Mouse (Mus musculus): ENCODE measurements around the gene Rap1b.
"Not testable (repeated sequence)": the region's sequence is repeated elsewhere in the genome, so short reads cannot be mapped to it uniquely, and the experiment has no call there.

Gene Rap1b

DNA sequence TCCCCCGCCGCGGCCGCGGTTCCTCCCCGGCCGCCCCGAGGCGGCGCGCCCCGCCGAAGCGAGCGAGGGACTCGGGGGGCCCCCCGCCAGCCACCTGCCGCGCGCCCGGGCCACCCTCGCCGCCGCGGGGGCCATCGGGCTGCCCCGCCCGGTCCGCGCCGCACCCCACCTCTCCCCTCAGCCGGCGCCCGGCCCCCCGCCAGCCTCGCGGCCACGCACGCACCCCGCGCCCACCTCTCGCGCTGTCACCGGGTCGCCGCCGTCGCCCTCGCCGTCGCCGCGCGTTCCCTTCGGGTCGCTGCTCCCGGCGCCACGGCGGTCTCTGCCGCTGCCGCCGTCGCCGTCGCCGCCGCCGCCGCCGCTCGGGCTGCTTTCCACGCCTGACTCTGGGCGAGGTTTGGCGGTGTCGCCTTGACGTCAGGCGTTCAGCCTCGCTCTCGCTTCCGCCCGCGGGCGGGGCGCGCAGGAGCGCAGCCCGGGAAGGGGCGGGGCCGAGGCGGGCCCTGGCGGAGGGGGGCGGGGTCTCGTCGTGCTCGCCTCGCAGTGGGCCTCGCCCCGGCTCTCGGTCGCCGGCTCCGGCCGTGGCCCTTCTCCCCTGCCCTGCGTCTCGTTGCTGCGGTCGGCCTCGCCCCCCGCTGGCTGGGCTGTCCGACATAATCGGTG, at the start of gene Rap1b:
Rap1b (minus strand) TSS at position 439 of the 663 bp plus-strand sequence.
- peak; percentile 96 to 97 for DNase-seq (ENCODE audit: low spot score in 2 of 2)

DNA sequence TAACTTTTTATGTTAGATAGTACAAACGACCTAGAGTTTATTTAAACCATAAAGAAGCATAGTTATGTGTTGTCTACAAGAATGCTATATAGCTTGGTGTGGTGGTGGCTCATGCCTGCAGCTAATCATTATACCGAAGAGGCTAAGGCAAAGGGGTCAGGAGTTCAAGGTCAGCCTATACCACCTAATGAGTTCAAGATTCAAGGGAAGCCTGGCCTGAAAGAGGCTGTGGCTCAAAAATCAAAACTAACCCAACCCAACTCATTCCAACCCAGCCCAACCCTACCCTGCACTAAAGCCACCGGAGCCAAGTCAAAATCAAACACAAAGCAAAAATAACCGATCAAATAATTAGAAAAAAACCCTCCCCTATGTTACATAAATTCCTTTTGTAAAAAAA, 49.4 kb upstream of the Rap1b start:
- no peak for DNase-seq (ENCODE audit: low spot score in 2 of 2)

DNA sequence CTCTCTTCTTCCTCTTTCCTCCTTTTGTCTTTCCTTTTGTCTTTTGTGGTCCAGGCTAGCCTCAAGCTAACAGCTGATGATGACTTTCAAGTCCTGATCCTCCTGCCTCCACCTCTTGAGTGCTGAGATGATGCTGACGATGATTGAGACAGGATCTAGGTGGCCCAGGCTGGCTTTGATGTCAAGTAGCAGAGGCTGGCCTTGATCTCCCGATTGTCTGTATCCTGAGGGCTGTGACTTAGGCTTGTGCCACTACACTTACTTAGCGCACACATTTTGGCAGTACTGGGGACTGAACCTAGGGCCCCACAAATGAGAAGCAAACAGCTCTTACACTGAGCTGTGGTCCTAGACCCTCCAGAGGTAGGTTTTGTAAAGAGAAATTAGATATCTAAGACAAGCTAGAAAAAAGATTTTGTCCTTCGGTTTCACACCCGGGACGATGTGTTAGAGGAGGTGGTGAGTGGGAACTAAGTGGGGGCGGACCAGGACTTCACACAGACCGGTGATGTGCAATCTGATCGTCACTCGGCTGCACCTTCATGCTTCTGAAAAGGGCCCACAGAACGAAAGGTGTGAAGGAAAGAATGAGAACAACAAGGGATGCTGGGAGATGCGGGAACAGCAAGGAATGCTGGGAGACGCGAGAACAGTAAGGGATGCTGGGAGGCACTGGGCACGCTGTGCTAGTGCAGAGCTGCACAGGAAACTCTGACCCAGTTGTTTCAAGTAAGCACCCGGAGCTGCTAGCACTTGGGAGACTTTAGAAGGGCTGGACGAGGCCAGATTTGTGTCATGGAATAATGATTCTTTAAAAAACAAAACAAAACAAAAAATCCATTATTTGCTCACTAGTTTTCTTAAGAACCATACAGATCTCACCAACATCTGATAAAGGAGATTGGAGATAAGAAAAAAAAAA, 48.5 kb upstream of the Rap1b start:
- no peak for DNase-seq (ENCODE audit: low spot score in 2 of 2)

DNA sequence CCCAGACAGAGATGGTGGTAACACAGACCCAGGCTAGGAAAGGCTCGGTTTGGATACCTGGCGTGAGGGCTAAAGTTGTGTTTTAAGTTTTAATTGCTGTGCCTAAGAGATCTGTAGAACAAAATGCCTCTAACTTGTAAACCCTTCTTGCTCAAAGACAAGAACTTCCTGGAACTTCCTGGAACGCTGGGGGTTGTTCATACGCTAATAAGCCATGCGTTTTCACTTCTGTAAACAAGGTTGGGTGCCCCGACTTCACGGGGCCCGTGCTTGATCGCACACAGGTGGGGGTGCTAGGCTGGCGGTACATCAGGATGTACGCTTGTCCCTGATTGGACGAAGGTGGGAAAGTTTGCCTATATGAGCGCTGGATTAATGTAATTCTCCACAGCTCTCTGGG, 47.3 kb upstream of the Rap1b start:
- not testable (repeated sequence) for DNase-seq (ENCODE audit: low spot score in 2 of 2)

DNA sequence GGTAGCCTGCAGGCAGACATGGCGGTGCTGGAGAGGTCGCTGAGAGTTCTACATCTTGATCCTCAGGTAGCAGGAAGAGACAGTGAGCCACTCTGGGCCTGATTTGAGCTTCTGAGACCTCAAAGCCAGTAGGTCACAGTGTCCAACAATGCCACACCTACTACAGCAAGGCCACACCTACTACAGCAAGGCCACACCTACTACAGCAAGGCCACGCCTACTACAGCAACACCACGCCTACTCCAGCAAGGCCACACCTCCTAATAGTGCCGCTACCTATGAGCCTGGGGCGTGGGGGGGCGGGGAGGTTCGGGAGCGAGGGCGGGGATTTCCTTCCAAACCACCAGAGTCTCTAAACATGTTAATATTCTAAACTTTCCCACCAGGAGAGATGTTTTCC, 45.5 kb upstream of the Rap1b start:
- DNase-seq (ENCODE audit: low spot score in 2 of 2): no peak

DNA sequence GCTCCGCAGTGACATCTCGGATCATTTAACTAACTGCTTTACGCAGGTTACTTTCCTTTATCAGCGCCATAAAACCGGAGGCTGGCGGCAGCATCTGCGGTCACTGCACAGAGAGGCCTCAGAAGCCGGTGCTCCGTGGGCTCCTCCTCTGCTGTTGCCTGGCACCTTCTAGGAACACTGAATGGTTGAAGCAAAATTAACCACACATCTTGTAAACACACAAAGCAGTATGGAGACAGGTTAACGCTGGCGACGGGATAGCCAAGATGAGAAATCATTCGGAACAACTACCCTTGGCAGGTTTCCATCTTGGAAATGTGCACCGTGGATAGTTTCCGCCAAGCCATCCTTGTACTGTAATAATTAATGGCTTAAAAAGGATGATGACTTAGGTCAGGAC, 43.0 kb upstream of the Rap1b start:
- no peak for DNase-seq (ENCODE audit: low spot score in 2 of 2)

DNA sequence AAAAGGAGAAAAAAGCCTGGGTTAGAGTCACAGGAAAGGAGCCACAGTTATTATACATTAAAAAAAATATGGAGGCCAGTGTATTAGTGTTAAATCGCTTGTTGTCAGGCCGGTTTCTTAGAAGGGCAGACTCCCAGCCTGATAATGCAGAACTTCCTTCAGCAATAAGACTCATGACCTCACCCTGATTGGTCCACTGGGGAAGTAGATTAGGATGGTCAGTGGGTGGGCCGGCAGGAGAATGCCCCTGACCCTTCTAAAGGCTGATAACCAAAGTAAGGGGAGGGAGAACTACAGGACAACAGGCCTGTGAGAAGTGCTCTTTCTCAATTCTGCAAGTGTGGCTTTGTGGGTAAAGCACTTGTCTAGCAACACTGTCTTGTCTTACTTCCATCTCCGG, 39.5 kb upstream of the Rap1b start:
- DNase-seq (ENCODE audit: low spot score in 2 of 2): no peak

DNA sequence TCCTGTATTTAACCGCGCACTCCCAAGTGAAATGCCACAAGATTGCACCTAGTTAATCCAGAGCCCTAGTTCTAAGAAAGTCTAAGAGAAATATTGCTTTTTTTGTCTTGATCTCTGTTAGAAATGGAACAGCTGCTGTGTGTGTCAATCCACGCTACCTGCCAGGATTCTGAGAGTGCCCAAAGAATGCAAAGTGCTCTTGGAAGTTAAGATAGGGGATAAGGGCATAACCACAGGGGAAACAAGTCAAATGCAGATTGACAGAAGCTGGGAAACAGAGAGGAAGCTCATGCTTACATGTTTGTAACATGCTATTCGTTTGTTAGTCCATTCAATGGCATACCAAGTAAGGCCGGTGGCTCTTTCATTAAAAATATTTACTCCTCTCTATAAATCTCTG, 38.9 kb upstream of the Rap1b start:
- DNase-seq (ENCODE audit: low spot score in 2 of 2): no peak

DNA sequence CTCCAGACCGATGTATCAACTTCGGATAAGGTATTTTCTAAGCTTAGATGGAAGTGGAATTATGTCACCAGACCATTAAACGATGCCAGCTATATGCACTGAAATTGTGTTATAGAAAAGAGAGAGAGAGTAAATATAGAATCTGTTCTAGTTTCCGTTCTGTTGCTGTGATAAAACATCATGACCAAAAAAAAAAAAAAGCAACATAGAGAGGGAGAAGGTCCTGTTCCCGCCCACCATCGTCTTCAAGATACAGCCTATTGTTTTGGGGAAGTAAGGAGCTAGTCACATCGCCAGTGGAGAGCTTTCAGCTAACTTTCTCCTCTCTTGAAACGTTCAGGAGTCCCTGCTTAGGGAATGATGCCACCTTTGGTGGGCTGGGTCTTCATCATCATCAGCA, 37.6 kb upstream of the Rap1b start:
- DNase-seq (ENCODE audit: low spot score in 2 of 2): no peak

DNA sequence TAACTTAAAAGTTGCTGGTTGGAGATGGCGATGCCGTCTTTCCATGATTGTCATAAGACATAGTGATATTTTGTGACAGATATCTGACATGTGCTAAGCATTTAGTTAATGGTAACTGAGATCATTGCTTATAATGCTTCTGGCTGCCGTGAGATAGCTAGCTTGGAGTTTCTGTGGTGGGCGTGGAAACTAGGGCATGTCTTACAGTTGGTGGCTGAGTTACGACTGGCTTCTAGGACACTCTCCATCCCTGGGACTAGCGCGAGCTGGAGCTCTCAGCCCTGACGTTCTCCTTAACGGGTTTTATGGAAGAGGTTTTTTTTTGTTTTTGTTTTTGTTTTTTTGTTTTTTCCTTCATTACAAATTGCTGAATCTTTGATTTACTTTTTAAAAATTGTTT, 32.8 kb upstream of the Rap1b start:
- no peak for DNase-seq (ENCODE audit: low spot score in 2 of 2)

DNA sequence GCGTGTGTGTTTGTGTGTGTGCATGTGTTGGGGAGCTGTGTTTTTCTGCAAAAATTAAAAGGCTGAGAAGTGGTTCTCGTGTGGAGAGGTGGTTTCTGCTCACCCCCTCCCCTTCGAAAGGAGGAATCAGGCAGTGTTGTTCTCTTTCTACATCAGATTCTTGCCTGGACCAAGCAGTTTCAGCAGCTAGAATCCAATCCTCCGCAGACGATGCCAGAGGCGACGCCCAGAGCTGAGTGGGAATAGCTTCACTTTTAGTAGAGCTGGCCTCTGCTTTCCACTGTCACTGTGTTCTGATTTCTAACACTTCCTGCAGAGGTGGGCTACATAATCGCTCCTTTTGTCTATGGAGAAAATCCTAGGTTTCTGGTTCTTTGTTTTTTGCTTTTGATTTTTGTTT, 31.0 kb upstream of the Rap1b start:
- no peak for DNase-seq (ENCODE audit: low spot score in 2 of 2)

DNA sequence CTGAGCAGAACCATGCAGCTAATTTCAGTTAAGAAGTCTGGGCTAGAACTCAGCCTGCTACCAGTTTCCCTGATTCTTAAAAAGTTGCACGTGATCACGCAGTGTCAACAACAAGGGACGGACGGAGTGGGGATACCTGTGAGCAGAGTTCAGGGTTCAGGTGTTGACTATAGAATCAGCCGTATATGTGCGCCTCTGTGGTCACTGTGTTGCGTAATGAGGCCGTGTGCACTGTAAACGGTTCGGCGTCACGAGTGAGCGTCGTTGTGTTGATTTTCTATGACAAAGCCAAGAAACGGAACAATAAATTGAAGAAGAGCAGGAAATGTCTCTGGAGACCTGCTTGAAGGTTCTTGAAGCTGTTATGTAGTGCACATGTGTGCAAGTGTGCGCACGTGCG, 30.6 kb upstream of the Rap1b start:
- DNase-seq (ENCODE audit: low spot score in 2 of 2): no peak

DNA sequence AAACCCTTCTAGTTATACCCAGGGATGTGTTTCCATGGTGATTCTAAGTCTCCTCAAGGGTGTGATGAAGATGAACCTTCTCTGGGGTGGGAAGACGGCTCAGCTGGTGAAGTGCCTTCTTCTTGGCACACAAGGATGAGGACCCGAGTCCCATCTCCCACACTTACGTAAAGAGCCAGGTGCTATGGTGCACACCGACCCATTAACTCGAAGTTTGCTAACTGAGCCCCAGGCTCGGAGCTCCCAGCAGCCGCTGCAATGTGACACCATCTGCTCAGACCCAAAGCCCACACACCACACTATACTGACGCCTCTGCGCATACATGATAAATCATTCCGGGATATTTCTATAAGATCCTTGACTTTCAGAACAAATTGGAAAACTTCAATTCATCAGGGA, 29.1 kb upstream of the Rap1b start:
- DNase-seq (ENCODE audit: low spot score in 2 of 2): no peak

DNA sequence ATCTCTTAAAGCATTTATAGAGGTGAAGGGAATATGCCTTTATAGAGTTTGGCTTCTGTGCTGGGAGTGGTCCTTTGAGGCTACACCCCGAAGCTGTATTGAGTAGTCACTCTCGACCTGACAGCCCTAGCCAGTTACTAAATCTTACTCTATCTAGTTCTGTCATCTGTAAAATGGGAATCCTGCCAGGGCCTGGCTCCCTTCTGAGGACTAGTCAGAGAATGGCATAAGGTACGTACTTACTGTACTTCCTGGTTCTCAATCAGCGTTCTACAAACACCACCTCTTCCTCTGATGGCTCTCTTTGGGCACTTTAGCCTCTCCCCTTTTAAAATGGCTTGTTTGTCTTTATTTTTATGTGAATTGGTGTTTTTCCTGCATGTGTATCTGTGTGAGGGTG, 28.1 kb upstream of the Rap1b start:
- DNase-seq (ENCODE audit: low spot score in 2 of 2): no peak

DNA sequence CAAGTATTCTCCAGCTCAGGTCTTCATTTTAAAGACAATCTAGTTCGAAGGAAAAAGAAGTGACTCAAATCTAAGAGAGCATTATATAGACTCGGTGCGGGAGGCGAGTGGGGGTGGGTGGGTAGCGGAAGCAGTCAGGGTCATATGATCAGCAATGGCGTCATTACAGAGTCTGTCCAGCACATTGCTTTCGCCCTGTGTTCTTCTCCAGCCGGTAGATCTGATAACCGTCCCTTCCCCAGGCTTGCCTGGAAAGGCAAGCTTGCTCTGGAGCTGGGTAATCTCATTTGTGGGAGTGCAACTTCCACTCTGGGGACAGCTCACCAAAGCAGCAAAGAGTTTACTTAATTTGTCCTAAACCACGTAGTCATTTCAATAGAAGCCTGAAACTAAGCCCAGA, 26.6 kb upstream of the Rap1b start:
- DNase-seq (ENCODE audit: low spot score in 2 of 2): no peak

DNA sequence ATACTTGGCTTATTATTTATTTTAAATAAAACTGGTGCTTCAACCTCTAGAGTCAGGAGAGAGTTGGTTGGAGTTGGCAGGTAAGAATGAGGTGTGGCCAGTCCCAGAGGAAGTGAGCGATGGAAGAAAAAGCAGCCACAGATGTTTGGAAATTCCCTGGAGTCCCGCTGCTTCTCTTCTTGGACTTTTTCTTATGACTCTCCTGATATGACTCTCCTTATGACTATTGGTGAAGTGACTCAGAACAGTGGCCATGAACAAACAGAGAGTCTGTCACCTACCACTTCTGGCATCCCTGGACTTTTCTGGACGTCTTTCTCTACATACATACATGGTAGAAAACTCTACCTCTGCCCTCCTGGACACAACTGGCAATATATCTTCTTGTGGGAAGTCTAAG, 21.5 kb upstream of the Rap1b start:
- DNase-seq (ENCODE audit: low spot score in 2 of 2): no peak

DNA sequence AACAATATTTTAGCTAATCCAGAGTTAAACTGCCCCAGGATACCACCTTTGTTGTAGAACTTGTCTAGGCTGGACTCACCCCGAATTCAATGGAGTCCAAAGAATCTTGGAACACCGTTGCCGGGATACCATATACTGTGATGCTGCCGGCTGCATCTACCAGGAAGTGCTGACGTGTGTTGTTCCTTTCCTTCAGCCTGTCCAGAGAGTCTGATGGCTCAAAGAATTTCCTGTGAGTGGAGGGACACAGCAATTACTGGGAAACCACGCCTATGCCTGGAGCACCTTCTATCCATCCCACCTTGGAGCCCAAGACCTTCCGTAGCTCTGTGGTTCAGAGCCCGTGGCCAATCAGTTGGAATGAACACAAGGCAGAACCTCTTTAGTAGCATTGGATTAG, 20.8 kb upstream of the Rap1b start:
- no peak for DNase-seq (ENCODE audit: low spot score in 2 of 2)

DNA sequence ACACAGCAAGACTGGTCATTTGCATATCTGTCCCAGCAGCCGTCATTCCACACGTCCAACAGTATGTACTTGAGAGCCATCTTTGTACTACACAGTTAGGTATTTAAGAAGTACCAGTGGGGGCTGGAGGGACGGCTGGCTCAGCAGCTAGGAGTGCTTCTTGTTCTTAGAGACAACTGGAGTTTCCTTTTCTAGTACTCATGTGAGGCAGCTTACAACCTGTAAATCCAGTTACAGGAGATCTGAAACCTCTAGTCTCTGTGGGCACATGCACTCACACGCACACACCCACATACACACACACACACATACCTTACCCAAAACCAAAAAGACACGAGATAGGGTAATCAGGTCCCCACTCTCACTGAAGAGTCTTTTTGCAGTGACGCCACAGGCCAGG, 18.9 kb upstream of the Rap1b start:
- no peak for DNase-seq (ENCODE audit: low spot score in 2 of 2)

DNA sequence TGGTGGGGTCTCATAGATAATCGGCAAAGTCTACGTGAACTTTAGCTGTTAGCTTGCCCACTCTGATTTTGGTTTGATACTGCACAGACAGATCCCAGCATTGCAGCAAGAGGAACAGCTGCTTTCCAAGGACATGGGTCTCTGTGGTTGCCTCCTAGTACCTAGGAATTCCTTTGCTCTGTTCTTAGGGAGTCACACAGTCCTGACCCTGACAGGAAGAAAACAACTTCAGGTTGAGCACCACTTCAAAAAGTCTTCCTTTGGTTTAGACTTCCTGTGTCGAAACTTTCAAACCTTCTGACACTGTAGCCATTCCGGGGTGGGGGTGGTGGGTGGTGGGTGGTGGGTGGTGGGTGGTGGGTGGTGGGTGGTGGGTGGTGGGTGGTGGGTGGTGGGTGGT, 18.4 kb upstream of the Rap1b start:
- DNase-seq (ENCODE audit: low spot score in 2 of 2): no peak

DNA sequence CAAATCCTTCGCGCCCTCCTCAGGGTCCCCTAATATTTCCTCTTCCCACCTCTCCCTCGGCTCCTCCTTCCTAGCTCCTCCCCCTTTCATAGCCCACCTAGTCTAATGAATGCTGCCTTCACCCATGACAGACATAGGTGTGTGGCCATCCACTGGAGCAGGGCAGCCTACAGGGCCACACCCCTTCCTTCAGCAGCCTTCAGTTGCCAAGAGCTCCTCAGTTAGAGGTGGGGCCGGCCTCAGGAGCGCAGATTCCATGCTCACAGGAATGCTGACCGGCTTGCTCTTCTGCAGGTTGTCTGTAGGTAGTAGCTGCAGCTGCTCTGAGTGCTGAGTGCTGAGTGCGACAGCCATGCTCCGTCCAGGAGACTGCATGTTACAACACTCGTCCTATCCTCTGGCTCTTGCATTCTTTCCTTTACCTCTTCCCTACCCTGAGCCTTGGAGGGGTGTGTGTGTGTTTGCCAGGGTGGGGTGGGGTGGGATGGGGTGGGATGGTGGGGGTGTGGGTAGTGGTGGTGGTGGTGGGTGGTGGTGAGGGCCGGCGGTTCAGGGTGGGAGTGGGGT, 16.3 kb upstream of the Rap1b start:
- DNase-seq (ENCODE audit: low spot score in 2 of 2): no peak

DNA sequence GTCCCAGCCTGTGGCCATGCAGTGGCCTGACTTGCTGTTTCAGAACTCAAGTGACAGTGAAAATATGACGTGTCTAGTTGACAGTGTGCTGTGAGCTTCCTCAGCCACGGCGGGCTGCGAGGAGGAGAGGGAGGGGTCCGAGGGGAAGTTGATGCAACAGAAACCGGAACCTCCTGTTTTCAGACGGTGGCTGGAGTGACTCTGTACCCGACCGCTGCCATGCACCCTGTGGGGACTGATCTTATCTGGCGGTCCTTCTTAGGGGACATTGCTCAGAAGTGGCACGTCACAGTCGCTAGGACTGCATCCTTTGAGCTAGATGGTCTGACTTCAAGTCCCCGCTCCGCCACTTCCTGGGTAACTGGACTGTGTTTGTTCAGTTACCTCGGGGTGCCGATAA, 15.1 kb upstream of the Rap1b start:
- peak; percentile 37 to 60 for DNase-seq (ENCODE audit: low spot score in 2 of 2)

DNA sequence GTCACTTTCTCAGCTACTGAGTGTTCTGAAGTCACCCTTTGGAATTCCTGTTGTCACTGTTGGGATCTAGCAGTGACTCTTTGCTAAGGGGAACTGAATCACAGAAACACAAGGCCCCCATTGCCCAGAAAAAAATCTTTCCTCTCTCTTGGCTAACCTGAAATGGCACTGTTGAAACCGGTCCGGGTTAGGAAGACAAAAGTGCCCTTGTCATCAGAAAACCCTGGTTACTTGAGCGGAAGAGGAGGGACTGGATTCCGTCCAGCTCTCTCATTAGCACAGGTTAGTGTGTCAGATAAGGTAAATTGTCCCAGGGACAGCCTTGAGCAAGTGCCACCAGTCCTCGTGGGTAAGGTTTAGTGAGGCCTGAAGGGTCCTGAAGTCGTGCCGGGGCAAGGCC, 14.5 kb upstream of the Rap1b start:
- no peak for DNase-seq (ENCODE audit: low spot score in 2 of 2)

DNA sequence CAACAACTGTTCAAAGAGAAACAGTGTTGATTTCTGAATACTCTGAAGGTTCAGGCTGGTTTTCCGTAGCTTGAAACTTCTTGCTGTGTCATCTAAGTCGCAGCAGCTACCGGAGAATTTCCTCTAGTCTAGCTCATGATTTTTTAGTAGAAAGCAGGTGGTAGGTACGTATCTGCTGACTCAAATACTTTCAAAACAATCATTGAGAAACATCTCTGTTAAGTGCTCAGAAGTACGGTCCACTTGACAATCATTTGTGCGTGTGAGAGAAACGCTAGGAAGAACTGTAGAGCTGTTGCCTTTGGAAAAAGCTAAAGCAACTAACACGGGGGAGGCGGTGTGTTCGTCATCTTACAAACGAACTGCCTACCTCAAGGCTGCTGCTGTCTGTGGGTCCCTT, 14.0 kb upstream of the Rap1b start:
- DNase-seq (ENCODE audit: low spot score in 2 of 2): no peak

Data from spleen, postnatal 14 days (tissue).